Mouse (Mus musculus) limb, embryonic 14.5 days (tissue): ENCODE results near the gene Ablim1. TPM values are rescaled to one million over a fixed set of nuclear protein-coding genes. Genes with fewer than 3 reads are reported as not detected.

Source experiments
- ATAC-seq: fragments of 200-750 bp; cut with Nextera tagmentation; 2 replicates; pipeline ENCODE4 v1.8.0; 2017; ENCODE audit warnings: low read depth, moderate number of reproducible peaks, moderate TSS enrichment; ENCODE audit not compliant: low FRiP score
- DNase-seq: peaks from one replicate; pipeline ENCODE4 v3.0.0-alpha.2; 2015; ENCODE audit warnings: low spot score
- H3K27ac ChIP-seq: fragments of 300-500 bp; sonication (generic); replicated peaks from 2 replicates; pipeline ENCODE4 v1.5.1; 2014; ENCODE audit warnings: low read depth, mild to moderate bottlenecking, low read length, moderate library complexity, mixed read lengths
- H3K27me3 ChIP-seq: fragments of 300-500 bp; sonication (generic); 2 replicates; pipeline ENCODE4 v1.6.1; 2014; ENCODE audit warnings: low read length, mixed read lengths; ENCODE audit not compliant: control insufficient read depth, insufficient read depth
- H3K36me3 ChIP-seq: fragments of 300-500 bp; sonication (generic); 2 replicates; pipeline ENCODE4 v1.6.1; 2014; ENCODE audit warnings: mild to moderate bottlenecking, low read length, moderate library complexity, mixed read lengths; ENCODE audit not compliant: control insufficient read depth, insufficient read depth
- H3K4me1 ChIP-seq: fragments of 300-500 bp; sonication (generic); 2 replicates; pipeline ENCODE4 v1.6.1; 2014; ENCODE audit warnings: antibody characterized with exemption, low read length, mixed read lengths; ENCODE audit not compliant: control insufficient read depth, insufficient read depth
- H3K4me2 ChIP-seq: fragments of 300-500 bp; sonication (generic); replicated peaks from 2 replicates; pipeline ENCODE4 v1.6.1; 2014; ENCODE audit warnings: low read depth, mild to moderate bottlenecking, low read length, moderate library complexity; ENCODE audit not compliant: severe bottlenecking
- H3K4me3 ChIP-seq: fragments of 300-500 bp; sonication (generic); replicated peaks from 2 replicates; pipeline ENCODE4 v1.5.1; 2014; ENCODE audit warnings: low read length
- H3K9ac ChIP-seq: fragments of 300-500 bp; sonication (generic); 2 replicates; pipeline ENCODE4 v1.6.1; 2014; ENCODE audit warnings: mild to moderate bottlenecking, low read depth, low read length, moderate library complexity; ENCODE audit not compliant: severe bottlenecking
- H3K9me3 ChIP-seq: fragments of 300-500 bp; sonication (generic); 2 replicates; pipeline ENCODE4 v1.6.1; 2016; ENCODE audit warnings: low read length; ENCODE audit not compliant: control insufficient read depth
- POLR2A ChIP-seq: fragments of 200-500 bp; IDR thresholded peaks from 2 replicates; pipeline ENCODE4 v1.8.0; 2012; ENCODE audit warnings: inconsistent platforms, mild to moderate bottlenecking, moderate library complexity, borderline replicate concordance; ENCODE audit not compliant: insufficient read depth, insufficient read length; ENCODE audit errors: extremely low read depth
- WGBS: fragments of 180-500 bp; shearing (Covaris S2); extraction: QIAGEN DNeasy Blood & Tissue Kit; methylation state at CpG from one replicate; pipeline ENCODE4 v1.1.7; 2014; 5-methylcytosine and 5-hydroxymethylcytosine counted together
- polyA plus RNA-seq, 2 experiments: library from polyadenylated mRNA; depleted of rRNA in 1 of 2; stranded (reverse) in 1 of 2; unstranded in 1 of 2; fragments of >200 nt; fragmentation: Nextera tagmentation in 1 of 2; extraction: Ambion mirVana in 1 of 2; gene quantifications; 2 replicates each; pipeline versions ENCODE4 v1.2.1 to v1.2.3; 2012 to 2014

The Ablim1 gene
- polyA plus RNA-seq, 2 experiments: 30.6 to 76.9 TPM

DNA sequence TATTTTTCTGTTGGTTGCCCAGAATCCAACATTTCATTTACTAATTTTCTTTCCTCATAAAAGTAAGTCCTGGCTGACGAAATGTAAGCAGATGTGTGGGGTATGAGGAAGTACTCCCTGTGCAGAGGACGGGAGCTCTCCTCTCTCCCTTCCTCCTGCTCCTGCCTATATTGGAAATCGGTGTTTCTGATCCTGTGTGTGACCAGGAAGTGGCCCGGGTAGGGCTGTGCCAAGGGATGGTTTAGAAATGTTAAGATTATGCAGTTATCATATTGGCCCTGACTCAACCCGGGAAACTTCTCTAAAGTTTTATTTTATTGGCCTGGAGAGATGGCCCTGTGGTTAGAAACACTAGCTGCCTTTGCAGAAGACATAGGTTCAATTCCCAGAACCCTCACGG lies 40.0 kb upstream of the Ablim1 start:
- H3K9me3 ChIP-seq: no peaks in the 10 kb centered on the region
- WGBS: 61% methylated on average over 6 of the region's 6 CpGs

GRCm38 (mm10) chr19:57354050-57354449 lies 39.3 kb upstream of the Ablim1 start:
- no peak overlapping the region for H3K4me2 ChIP-seq
- no peak for ATAC-seq
- DNase-seq: no peak
- WGBS: 91% methylated on average over 11 of the region's 11 CpGs
- no peak overlapping the region for H3K27ac ChIP-seq
- no peaks in the 10 kb centered on the region for H3K27me3 ChIP-seq
- no peaks in the 10 kb centered on the region for H3K36me3 ChIP-seq
- TF ChIP-seq POLR2A: no peak
- H3K9me3 ChIP-seq: no peaks in the 10 kb centered on the region
- no peak overlapping the region for H3K9ac ChIP-seq
- H3K4me1 ChIP-seq: peaks cover 18% of the 10 kb centered on the region
- H3K4me3 ChIP-seq: no peak overlapping the region

More for the DNA sequence above, 40.0 kb upstream of the Ablim1 start:
- H3K4me3 ChIP-seq: no peak overlapping the region
- H3K27me3 ChIP-seq: no peaks in the 10 kb centered on the region
- H3K4me1 ChIP-seq: peaks cover 18% of the 10 kb centered on the region
- H3K36me3 ChIP-seq: no peaks in the 10 kb centered on the region
- no peak overlapping the region for H3K4me2 ChIP-seq
- no peak overlapping the region for H3K9ac ChIP-seq
- ATAC-seq (no peak), DNase-seq (no peak)
- no peak for TF ChIP-seq POLR2A
- H3K27ac ChIP-seq: 0 out of 2 replicates have a peak overlapping the region, but pooled peaks have one; percentile 55

DNA sequence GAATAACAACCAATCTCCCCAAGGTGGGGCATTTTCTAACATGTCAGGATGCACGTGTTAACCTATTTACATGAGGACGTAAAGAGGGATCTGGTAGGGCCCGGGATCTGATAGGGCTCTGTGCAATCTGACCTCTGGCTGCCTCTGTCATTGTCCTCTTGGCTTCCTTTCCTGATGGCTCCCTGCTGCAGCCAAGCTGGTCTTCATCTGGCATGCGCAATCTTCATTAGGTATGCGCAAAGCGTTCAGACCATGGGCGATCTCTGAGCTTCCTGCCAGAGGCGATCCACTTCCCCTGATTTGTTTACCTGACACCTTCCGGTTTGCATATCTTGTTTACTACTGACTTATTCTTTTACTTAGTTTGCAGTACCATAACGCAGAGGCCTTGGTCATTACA lies 38.5 kb upstream of the Ablim1 start:
- peaks cover 17% of the 10 kb centered on the region for H3K4me1 ChIP-seq
- ATAC-seq (no peak), DNase-seq (no peak)
- no peaks in the 10 kb centered on the region for H3K27me3 ChIP-seq
- H3K36me3 ChIP-seq: no peaks in the 10 kb centered on the region
- WGBS: 92% methylated on average over 10 of the region's 10 CpGs
- H3K9me3 ChIP-seq: no peaks in the 10 kb centered on the region
- no peak overlapping the region for H3K4me3 ChIP-seq
- no peak overlapping the region for H3K27ac ChIP-seq
- no peak overlapping the region for H3K4me2 ChIP-seq
- no peak for TF ChIP-seq POLR2A
- H3K9ac ChIP-seq: no peak overlapping the region

- H3K4me3 ChIP-seq: no peak overlapping the region
- TF ChIP-seq POLR2A: no peak
- ATAC-seq (peak; percentile 39; the same call in 1 of the 2 replicates), DNase-seq (peak; percentile 72)
- H3K36me3 ChIP-seq: no peaks in the 10 kb centered on the region
- peaks cover 16% of the 10 kb centered on the region for H3K4me1 ChIP-seq
- H3K4me2 ChIP-seq: no peak overlapping the region
- H3K27me3 ChIP-seq: no peaks in the 10 kb centered on the region
- H3K9ac ChIP-seq: no peak overlapping the region
- no peaks in the 10 kb centered on the region; the same call in 1 of the 2 replicates for H3K9me3 ChIP-seq
- H3K27ac ChIP-seq: no peak overlapping the region
- 49% methylated on average over 12 of the region's 12 CpGs for WGBS
Measured at GRCm38 (mm10) chr19:57352337-57352935, 37.7 kb upstream of the Ablim1 start.

- no peak for ATAC-seq
- no peak overlapping the region for H3K4me2 ChIP-seq
- peaks cover 4% of the 10 kb centered on the region; the same call in 1 of the 2 replicates for H3K4me1 ChIP-seq
- no peaks in the 10 kb centered on the region for H3K27me3 ChIP-seq
- no peak overlapping the region for H3K27ac ChIP-seq
- H3K9me3 ChIP-seq: no peaks in the 10 kb centered on the region; the same call in 1 of the 2 replicates
- H3K4me3 ChIP-seq: no peak overlapping the region
- H3K36me3 ChIP-seq: no peaks in the 10 kb centered on the region
- no peak overlapping the region for H3K9ac ChIP-seq
- DNase-seq: no peak
- TF ChIP-seq POLR2A: no peak
Measured at GRCm38 (mm10) chr19:57349096-57349495, 34.4 kb upstream of the Ablim1 start.
